Comparison of ENCODE assay signal across 10 mouse cellular contexts in genomic region chr4:40471880-40472279, GRCm38 (mm10). TPM values are rescaled to one million over a fixed set of nuclear protein-coding genes. Genes with fewer than 3 reads are reported as not detected.
A peak's percentile ranks its signal among the peaks of the same experiment; 100 is the strongest.
DNase-seq lines count a peak whose midpoint lies in the region; ATAC-seq and TF ChIP-seq lines count a peak whose summit lies in the region.
"Had no signal": no experiment of that assay in that cellular context is flagged by ENCODE, and none has a peak within 500 bp of the region (broad histone marks: within the 10 kb centered on the region; RNA-seq: fewer than 3 reads in every experiment).

Gene Tmem215, plus strand, starts transcription at chr4:40472180.

- 86% methylated on average over 10 of the region's 10 CpGs for WGBS in kidney, postnatal 0 days
- 69% methylated on average over 10 of the region's 10 CpGs for WGBS in embryonic facial prominence, embryonic 12.5 days
- 76% methylated on average over 10 of the region's 10 CpGs for WGBS in hindbrain, postnatal 0 days
- WGBS in midbrain, embryonic 14.5 days = 83% methylated on average over 10 of the region's 10 CpGs

- H3K9me3 ChIP-seq in kidney, postnatal 0 days (replicated peaks; ENCODE audit: low read length) = no peaks in the 10 kb centered on the region
- H3K9me3 ChIP-seq in embryonic facial prominence, embryonic 12.5 days = no peaks in the 10 kb centered on the region
- no peaks in the 10 kb centered on the region for H3K9me3 ChIP-seq in hindbrain, postnatal 0 days (ENCODE audit: low read length)
- H3K9me3 ChIP-seq in midbrain, embryonic 14.5 days (ENCODE audit: control insufficient read depth, low read length) = no peaks in the 10 kb centered on the region

- no peaks in the 10 kb centered on the region for H3K4me1 ChIP-seq in kidney, postnatal 0 days (replicated peaks; ENCODE audit: insufficient read depth, low read length)
- no peaks in the 10 kb centered on the region; the same call in 1 of the 2 replicates for H3K4me1 ChIP-seq in embryonic facial prominence, embryonic 12.5 days
- H3K4me1 ChIP-seq in hindbrain, postnatal 0 days (ENCODE audit: insufficient read depth, low read length) = no peaks in the 10 kb centered on the region; the same call in 1 of the 2 replicates
- H3K4me1 ChIP-seq in midbrain, embryonic 14.5 days (ENCODE audit: control insufficient read depth, insufficient read depth, low read length) = 0 out of 2 replicates have a peak, but pooled peaks cover 4% of the 10 kb centered on the region

- H3K27ac ChIP-seq in kidney, postnatal 0 days = no peak within 1 kb of the TSS
- no peak within 1 kb of the TSS for H3K27ac ChIP-seq in embryonic facial prominence, embryonic 12.5 days
- H3K27ac ChIP-seq in hindbrain, postnatal 0 days = no peak within 1 kb of the TSS
- no peak within 1 kb of the TSS for H3K27ac ChIP-seq in midbrain, embryonic 14.5 days (replicated peaks; ENCODE audit: low read depth, low read length)

- peaks cover 6% of the 10 kb centered on the region; the same call in 1 of the 2 replicates for H3K27me3 ChIP-seq in kidney, postnatal 0 days (ENCODE audit: insufficient read depth, low read length)
- H3K27me3 ChIP-seq in embryonic facial prominence, embryonic 12.5 days = peaks cover 28% of the 10 kb centered on the region
- 0 out of 2 replicates have a peak, but pooled peaks cover 4% of the 10 kb centered on the region for H3K27me3 ChIP-seq in hindbrain, postnatal 0 days (ENCODE audit: insufficient read depth, low read length)
- H3K27me3 ChIP-seq in midbrain, embryonic 14.5 days (ENCODE audit: control insufficient read depth, insufficient read depth, low read length) = 0 out of 2 replicates have a peak, but pooled peaks cover 7% of the 10 kb centered on the region

- TF ChIP-seq CTCF in kidney, postnatal 0 days (IDR thresholded peaks at IDR 0.05; ENCODE audit: low read depth) = no peak
- TF ChIP-seq CTCF in hindbrain, postnatal 0 days (IDR thresholded peaks at IDR 0.05; ENCODE audit: low read depth) = no peak

- no peaks in the 10 kb centered on the region for H3K36me3 ChIP-seq in kidney, postnatal 0 days (ENCODE audit: insufficient read depth, low read length)
- H3K36me3 ChIP-seq in embryonic facial prominence, embryonic 12.5 days = no peaks in the 10 kb centered on the region
- H3K36me3 ChIP-seq in hindbrain, postnatal 0 days (ENCODE audit: insufficient read depth, low read length) = no peaks in the 10 kb centered on the region
- no peaks in the 10 kb centered on the region for H3K36me3 ChIP-seq in midbrain, embryonic 14.5 days (ENCODE audit: control insufficient read depth, insufficient read depth, low read length)

- H3K4me2 ChIP-seq in kidney, postnatal 0 days (ENCODE audit: low read length) = peak within 1 kb of the TSS; percentile 70
- H3K4me2 ChIP-seq in embryonic facial prominence, embryonic 12.5 days (replicated peaks) = peak within 1 kb of the TSS; percentile 77
- peak within 1 kb of the TSS; percentile 80 for H3K4me2 ChIP-seq in hindbrain, postnatal 0 days (ENCODE audit: low read depth, low read length)
- H3K4me2 ChIP-seq in midbrain, embryonic 14.5 days (ENCODE audit: low read length) = peak within 1 kb of the TSS; percentile 84

- ATAC-seq in kidney, postnatal 0 days (replicated peaks; ENCODE audit: low FRiP score, low read depth) = no peak
- no peak for ATAC-seq in embryonic facial prominence, embryonic 12.5 days (ENCODE audit: insufficient number of reproducible peaks, insufficient read depth, low FRiP score, low TSS enrichment)
- no peak for ATAC-seq in hindbrain, postnatal 0 days
- ATAC-seq in midbrain, embryonic 14.5 days (ENCODE audit: low FRiP score, low TSS enrichment) = no peak
- ATAC-seq: inflammation-experienced regulatory T-cells, adult 6 months had no signal

- H3K9ac ChIP-seq in kidney, postnatal 0 days (ENCODE audit: low read depth, low read length) = no peak within 1 kb of the TSS
- H3K9ac ChIP-seq in embryonic facial prominence, embryonic 12.5 days = peak within 1 kb of the TSS; percentile 54
- peak within 1 kb of the TSS; percentile 58 for H3K9ac ChIP-seq in hindbrain, postnatal 0 days (replicated peaks; ENCODE audit: low read length)
- H3K9ac ChIP-seq in midbrain, embryonic 14.5 days (replicated peaks; ENCODE audit: low read length) = peak within 1 kb of the TSS; percentile 53

- DNase-seq in kidney, postnatal 0 days (ENCODE audit: low spot score) = no peak
- DNase-seq in kidney, postnatal 14 days = no peak
- DNase-seq in hindbrain, postnatal 0 days (ENCODE audit: low spot score) = no peak
- no peak for DNase-seq in midbrain, embryonic 14.5 days
- no peak for DNase-seq in urinary bladder, postnatal 25 days (ENCODE audit: low spot score)
- DNase-seq in embryo, embryonic 9.5 days (ENCODE audit: extremely low spot score) = no peak
- DNase-seq in layer of hippocampus, adult 11-12 months (ENCODE audit: low spot score) = no peak
- DNase-seq: right cerebral cortex, adult 18-20 months had no signal

- peak within 1 kb of the TSS; percentile 34 for H3K4me3 ChIP-seq in kidney, postnatal 0 days (replicated peaks; ENCODE audit: low read depth, low read length)
- H3K4me3 ChIP-seq in embryonic facial prominence, embryonic 12.5 days = peak within 1 kb of the TSS; percentile 44
- peak within 1 kb of the TSS; percentile 49 for H3K4me3 ChIP-seq in hindbrain, postnatal 0 days (ENCODE audit: low read length)
- peak within 1 kb of the TSS; percentile 50 for H3K4me3 ChIP-seq in midbrain, embryonic 14.5 days (replicated peaks; ENCODE audit: low read depth, low read length)

RNA-seq across cellular contexts. Expression of gene Tmem215, which starts in this region (rescaled TPM):
- polyA plus RNA-seq in kidney, postnatal 0 days (2015; fragmentation: Nextera tagmentation; extraction: Ambion mirVana) = 0.13 and 0.14 TPM in 2 replicates
- polyA plus RNA-seq in embryonic facial prominence, embryonic 12.5 days (2016; fragmentation: Nextera tagmentation; extraction: Ambion mirVana) = 0.22 and 0.32 TPM in 2 replicates
- total RNA-seq in hindbrain, postnatal 0 days (2014; rRNA removed) = 0.47 and 2.7 TPM in 2 replicates
- polyA plus RNA-seq in hindbrain, postnatal 0 days (2015; fragmentation: Nextera tagmentation; extraction: Ambion mirVana) = 1.5 and 1.7 TPM in 2 replicates
- polyA plus RNA-seq in midbrain, embryonic 14.5 days (2014; fragmentation: Nextera tagmentation; extraction: Ambion mirVana) = 0.24 and 0.27 TPM in 2 replicates
